ENCODE assay signal across 13 mouse cellular contexts in genomic region chr11:114038036-114038435, GRCm38 (mm10). TPM values are rescaled to one million over a fixed set of nuclear protein-coding genes. Genes with fewer than 3 reads are reported as not detected.
A peak's percentile ranks its signal among the peaks of the same experiment; 100 is the strongest.
DNase-seq lines count a peak whose midpoint lies in the region; ATAC-seq and TF ChIP-seq lines count a peak whose summit lies in the region.
"Had no signal": no experiment of that assay in that cellular context is flagged by ENCODE, and none has a peak within 500 bp of the region (broad histone marks: within the 10 kb centered on the region; RNA-seq: fewer than 3 reads in every experiment).

No protein-coding gene starts in this region.

- no peak for TF ChIP-seq CTCF in kidney, adult 2 months (conservative IDR thresholded peaks at IDR 0.05; ENCODE audit: insufficient read depth, insufficient read length, low read depth, low read length)

- ATAC-seq in midbrain, embryonic 14.5 days (ENCODE audit: low FRiP score, low TSS enrichment), result no peak
- no peak for ATAC-seq in forebrain, embryonic 15.5 days (replicated peaks)
- no peak for ATAC-seq in hindbrain, embryonic 14.5 days (ENCODE audit: low FRiP score)
- ATAC-seq: activated CD4-positive, CD25-positive, alpha-beta regulatory T cell, adult 4 months had no signal

- 61% methylated on average over 8 of the region's 8 CpGs for WGBS in kidney, adult 2 months
- 83% methylated on average over 8 of the region's 8 CpGs for WGBS in midbrain, embryonic 14.5 days
- 82% methylated on average over 8 of the region's 8 CpGs for WGBS in forebrain, embryonic 15.5 days
- 70% methylated on average over 8 of the region's 8 CpGs for WGBS in hindbrain, embryonic 14.5 days

- TF ChIP-seq POLR2A in kidney, adult 2 months (IDR thresholded peaks at IDR 0.05; ENCODE audit: low read depth, low read length), result no peak

- DNase-seq in kidney, adult 2 months, result peak; percentile 5
- no peak for DNase-seq in kidney, adult 11 months
- peak; percentile 22 to 40 for DNase-seq in adrenal gland, adult 18-20 months (ENCODE audit: low spot score in 2 of 2)
- peak; percentile 73 to 79 for DNase-seq in layer of hippocampus, adult 18-20 months (ENCODE audit: low spot score in 2 of 2)
- peak; percentile 11 for DNase-seq in lung, postnatal 25 days (ENCODE audit: low spot score)
- no peak for DNase-seq in midbrain, embryonic 14.5 days
- no peak for DNase-seq in hindbrain, embryonic 14.5 days (ENCODE audit: low spot score)
- DNase-seq: gastrocnemius, adult 2 months; liver had no signal

- H3K4me1 ChIP-seq in kidney, adult 2 months (ENCODE audit: control insufficient read depth, insufficient read depth, low read length), result no peaks in the 10 kb centered on the region
- H3K4me1 ChIP-seq in midbrain, embryonic 14.5 days (ENCODE audit: control insufficient read depth, insufficient read depth, low read length), result peaks cover 16% of the 10 kb centered on the region
- H3K4me1 ChIP-seq in forebrain, embryonic 15.5 days, result peaks cover 14% of the 10 kb centered on the region
- peaks cover 20% of the 10 kb centered on the region for H3K4me1 ChIP-seq in hindbrain, embryonic 14.5 days (replicated peaks; ENCODE audit: control insufficient read depth, insufficient read depth, low read length)

- no peak overlapping the region for H3K9ac ChIP-seq in midbrain, embryonic 14.5 days (replicated peaks; ENCODE audit: low read length)
- no peak overlapping the region for H3K9ac ChIP-seq in forebrain, embryonic 15.5 days (replicated peaks)
- no peak overlapping the region for H3K9ac ChIP-seq in hindbrain, embryonic 14.5 days
- H3K9ac ChIP-seq: hindbrain, embryonic 12.5 days had no signal

- no peak overlapping the region for H3K27ac ChIP-seq in kidney, adult 2 months (ENCODE audit: insufficient read depth, low read depth, low read length)
- no peak overlapping the region for H3K27ac ChIP-seq in midbrain, embryonic 14.5 days (replicated peaks; ENCODE audit: low read depth, low read length)
- no peak overlapping the region for H3K27ac ChIP-seq in forebrain, embryonic 15.5 days (replicated peaks)
- H3K27ac ChIP-seq in hindbrain, embryonic 14.5 days, result no peak overlapping the region
- H3K27ac ChIP-seq: gastrocnemius, adult 2 months; hindbrain, embryonic 12.5 days had no signal

- H3K27me3 ChIP-seq in kidney, adult 2 months (replicated peaks; ENCODE audit: control insufficient read depth, insufficient read depth, low read length), result no peaks in the 10 kb centered on the region
- H3K27me3 ChIP-seq in midbrain, embryonic 14.5 days (ENCODE audit: control insufficient read depth, insufficient read depth, low read length), result no peaks in the 10 kb centered on the region
- H3K27me3 ChIP-seq in forebrain, embryonic 15.5 days, result no peaks in the 10 kb centered on the region
- no peaks in the 10 kb centered on the region for H3K27me3 ChIP-seq in hindbrain, embryonic 14.5 days (ENCODE audit: control insufficient read depth, insufficient read depth, low read length)
- H3K27me3 ChIP-seq: hindbrain, embryonic 12.5 days had no signal

- H3K36me3 ChIP-seq in kidney, adult 2 months (ENCODE audit: control insufficient read depth, insufficient read depth, low read length), result no peaks in the 10 kb centered on the region
- no peaks in the 10 kb centered on the region for H3K36me3 ChIP-seq in midbrain, embryonic 14.5 days (ENCODE audit: control insufficient read depth, insufficient read depth, low read length)
- H3K36me3 ChIP-seq in forebrain, embryonic 15.5 days, result no peaks in the 10 kb centered on the region
- H3K36me3 ChIP-seq in hindbrain, embryonic 14.5 days (replicated peaks; ENCODE audit: control insufficient read depth, insufficient read depth), result no peaks in the 10 kb centered on the region
- H3K36me3 ChIP-seq: hindbrain, embryonic 12.5 days had no signal

- H3K9me3 ChIP-seq in midbrain, embryonic 14.5 days (ENCODE audit: control insufficient read depth, low read length), result no peaks in the 10 kb centered on the region
- H3K9me3 ChIP-seq in forebrain, embryonic 15.5 days, result no peaks in the 10 kb centered on the region
- H3K9me3 ChIP-seq in hindbrain, embryonic 14.5 days (ENCODE audit: control insufficient read depth, low read length), result no peaks in the 10 kb centered on the region
- H3K9me3 ChIP-seq: hindbrain, embryonic 12.5 days had no signal

- H3K4me3 ChIP-seq in kidney, adult 2 months (ENCODE audit: insufficient read depth, low read depth, low read length), result no peak overlapping the region
- no peak overlapping the region for H3K4me3 ChIP-seq in midbrain, embryonic 14.5 days (replicated peaks; ENCODE audit: low read depth, low read length)
- no peak overlapping the region for H3K4me3 ChIP-seq in forebrain, embryonic 15.5 days
- H3K4me3 ChIP-seq in hindbrain, embryonic 14.5 days (replicated peaks; ENCODE audit: low read length), result no peak overlapping the region
- H3K4me3 ChIP-seq: gastrocnemius, adult 2 months; hindbrain, embryonic 12.5 days; myocyte had no signal

- H3K4me2 ChIP-seq in midbrain, embryonic 14.5 days (ENCODE audit: low read length), result no peak overlapping the region
- H3K4me2 ChIP-seq in forebrain, embryonic 15.5 days (replicated peaks), result no peak overlapping the region
- no peak overlapping the region for H3K4me2 ChIP-seq in hindbrain, embryonic 14.5 days (replicated peaks)
- H3K4me2 ChIP-seq: hindbrain, embryonic 12.5 days had no signal

RNA-seq across cellular contexts. Expression of gene Sdk2, which starts 28.8 kb away (rescaled TPM):
- 0.46 and 0.63 TPM in 2 replicates for polyA plus RNA-seq in kidney, adult 2 months (2012; rRNA removed)
- total RNA-seq in adrenal gland, adult 18-20 months (2021), result 1 to 10 TPM; 1.8 to 6.2 TPM
- total RNA-seq in layer of hippocampus, adult 18-20 months (2021), result 10 to 100 TPM; 17.6 to 24.8 TPM
- polyA plus RNA-seq in midbrain, embryonic 14.5 days (2014; fragmentation: Nextera tagmentation; extraction: Ambion mirVana), result 3.5 and 5.3 TPM in 2 replicates
- polyA plus RNA-seq in forebrain, embryonic 15.5 days (2015; fragmentation: Nextera tagmentation; extraction: Ambion mirVana), result 2.2 and 2.3 TPM in 2 replicates
- 3.6 and 6.3 TPM in 2 replicates for polyA plus RNA-seq in hindbrain, embryonic 14.5 days (2014; fragmentation: Nextera tagmentation; extraction: Ambion mirVana)
- polyA plus RNA-seq: activated CD4-positive, CD25-positive, alpha-beta regulatory T cell, adult 4 months had no signal

Comparison
In these comparisons a context has a peak if more than half of its experiments do, and no peak if none do; other contexts are left out.
1. DNase-seq: peak in kidney, adult 2 months (single experiment), adrenal gland, adult 18-20 months (2 of 2), layer of hippocampus, adult 18-20 months (2 of 2) and lung, postnatal 25 days (single experiment); none in kidney, adult 11 months (single experiment), midbrain, embryonic 14.5 days (single experiment) and hindbrain, embryonic 14.5 days (single experiment).